Mouse (Mus musculus) brain, embryonic 14.5 days (tissue): Measurements from ENCODE around the gene Sec24d.

Experiments
- CTCF ChIP-seq: fragments of 200-500 bp; IDR thresholded peaks from 2 replicates; pipeline ENCODE4 v1.5.1; 2012; ENCODE audit warnings: inconsistent platforms, mild to moderate bottlenecking, moderate library complexity, borderline replicate concordance; ENCODE audit not compliant: insufficient read depth, insufficient read length; ENCODE audit errors: extremely low read depth
- POLR2A ChIP-seq: fragments of 200-500 bp; IDR thresholded peaks from 2 replicates; pipeline ENCODE4 v1.6.1; 2012; ENCODE audit warnings: mild to moderate bottlenecking, inconsistent platforms, borderline replicate concordance; ENCODE audit not compliant: poor library complexity, insufficient read depth, insufficient read length, severe bottlenecking; ENCODE audit errors: extremely low read depth

GRCm38 (mm10) chr3:123341049-123341448 lies 73.8 kb downstream of the Sec24d start:
- no peak for TF ChIP-seq POLR2A
- TF ChIP-seq CTCF, result no peak
